Comparison of ENCODE assay signal across 8 mouse cellular contexts in genomic region chr10:110976046-110976445, GRCm38 (mm10). TPM values are rescaled to one million over a fixed set of nuclear protein-coding genes. Genes with fewer than 3 reads are reported as not detected.
A peak's percentile ranks its signal among the peaks of the same experiment; 100 is the strongest.
DNase-seq lines count a peak whose midpoint lies in the region; ATAC-seq and TF ChIP-seq lines count a peak whose summit lies in the region.

No protein-coding gene starts in this region.

- no peak overlapping the region for H3K4me3 ChIP-seq in thymus, adult 2 months (ENCODE audit: control insufficient read depth, insufficient read depth, low read length)
- H3K4me3 ChIP-seq in hindbrain, embryonic 15.5 days, result no peak overlapping the region

- H3K9me3 ChIP-seq in hindbrain, embryonic 15.5 days, result no peaks in the 10 kb centered on the region

- no peak for TF ChIP-seq CTCF in thymus, adult 2 months (IDR thresholded peaks at IDR 0.05; ENCODE audit: borderline replicate concordance, control insufficient read depth, extremely low read depth, insufficient read depth, low read length, poor library complexity)

- 0 out of 2 replicates have a peak, but pooled peaks have one; percentile 60 for ATAC-seq in hindbrain, embryonic 15.5 days (ENCODE audit: low FRiP score, low read depth)

- no peak overlapping the region for H3K4me2 ChIP-seq in hindbrain, embryonic 15.5 days

- H3K36me3 ChIP-seq in thymus, adult 2 months (ENCODE audit: control insufficient read depth, insufficient read depth, low read length), result peaks cover 11% of the 10 kb centered on the region; the same call in 1 of the 2 replicates
- H3K36me3 ChIP-seq in hindbrain, embryonic 15.5 days, result peaks cover 25% of the 10 kb centered on the region

- DNase-seq in embryo, embryonic 10 days (ENCODE audit: low spot score), result peak; percentile 79
- no peak for DNase-seq in embryo, embryonic 9.5 days (ENCODE audit: extremely low spot score)
- peak; percentile 25 for DNase-seq in thymus, adult 2 months
- DNase-seq in thymus, adult 18-20 months, result no peak
- DNase-seq in embryo, embryonic 11.5 days (ENCODE audit: low read depth, low spot score), result peak; percentile 40
- DNase-seq in lung, postnatal 36 days, result peak; percentile 47
- peak; percentile 40 for DNase-seq in thymus, postnatal 14 days

- TF ChIP-seq POLR2A in thymus, adult 2 months (IDR thresholded peaks at IDR 0.05; ENCODE audit: control insufficient read depth, extremely low read depth, insufficient read depth, low read length, poor library complexity), result no peak

- no peak overlapping the region for H3K9ac ChIP-seq in hindbrain, embryonic 15.5 days

- no peak overlapping the region for H3K27ac ChIP-seq in thymus, adult 2 months (ENCODE audit: control insufficient read depth, insufficient read depth, low read length)
- no peak overlapping the region for H3K27ac ChIP-seq in hindbrain, embryonic 15.5 days (replicated peaks)

- 21% methylated on average over 1 of the region's 1 CpGs for WGBS in thymus, adult 2 months
- 0% methylated on average over 1 of the region's 1 CpGs for WGBS in hindbrain, embryonic 15.5 days

- no peaks in the 10 kb centered on the region for H3K27me3 ChIP-seq in thymus, adult 2 months (ENCODE audit: control insufficient read depth, insufficient read depth, low read length)
- no peaks in the 10 kb centered on the region for H3K27me3 ChIP-seq in hindbrain, embryonic 15.5 days

- no peaks in the 10 kb centered on the region for H3K4me1 ChIP-seq in thymus, adult 2 months (replicated peaks; ENCODE audit: control insufficient read depth, insufficient read depth, low read length)
- H3K4me1 ChIP-seq in hindbrain, embryonic 15.5 days (replicated peaks), result no peaks in the 10 kb centered on the region

RNA-seq across cellular contexts. Expression of gene Zdhhc17, which starts 33.9 kb away (rescaled TPM):
- 29.8 and 33.1 TPM in 2 replicates for polyA plus RNA-seq in thymus, adult 2 months (2012; rRNA removed)
- 49.9 and 50.9 TPM in 2 replicates for polyA plus RNA-seq in hindbrain, embryonic 15.5 days (2015; fragmentation: Nextera tagmentation; extraction: Ambion mirVana)

RNA-seq across cellular contexts. Expression of gene Csrp2, which starts 56.5 kb away (rescaled TPM):
- polyA plus RNA-seq in thymus, adult 2 months (2012; rRNA removed), result 10.9 and 16.3 TPM in 2 replicates
- 123 and 125 TPM in 2 replicates for polyA plus RNA-seq in hindbrain, embryonic 15.5 days (2015; fragmentation: Nextera tagmentation; extraction: Ambion mirVana)

Comparison
In these comparisons a context has a peak if more than half of its experiments do, and no peak if none do; other contexts are left out.
1. DNase-seq: peak in embryo, embryonic 10 days (single experiment), thymus, adult 2 months (single experiment), embryo, embryonic 11.5 days (single experiment), lung, postnatal 36 days (single experiment) and thymus, postnatal 14 days (single experiment); none in embryo, embryonic 9.5 days (single experiment) and thymus, adult 18-20 months (0 of 2).